Mouse (Mus musculus): Measurements from ENCODE around the gene C1qa. TPM values are rescaled to one million over a fixed set of nuclear protein-coding genes. Genes with fewer than 3 reads are reported as not detected.

Gene C1qa
- total and polyA plus RNA-seq, 3 experiments = not detected

- no peak for DNase-seq (ENCODE audit: extremely low read depth)
- TF ChIP-seq MAFK (IDR thresholded peaks at IDR 0.05; ENCODE audit: insufficient replicate concordance, low read length) (no peak), JUND (conservative IDR thresholded peaks at IDR 0.05; ENCODE audit: low read depth, low read length) (no peak), NRF1 (IDR thresholded peaks at IDR 0.05; ENCODE audit: low read depth, low read length) (no peak), MEF2A (IDR thresholded peaks at IDR 0.05; ENCODE audit: borderline replicate concordance, low read depth, low read length) (no peak)
- Histone ChIP-seq H3K4me3 (replicated peaks in 1 of 3; ENCODE audit: low read depth in 2 of 3, low read length in 2 of 3, poor library complexity in 1 of 3) (no peak overlapping the region), H3K27ac (ENCODE audit: insufficient read depth, low read depth) (no peak overlapping the region), H3K9me3 (replicated peaks; ENCODE audit: low read length) (no peaks in the 10 kb centered on the region), H3K79me2 (replicated peaks; ENCODE audit: control insufficient read depth, extremely low read depth, insufficient read depth, poor library complexity, severe bottlenecking) (no peaks in the 10 kb centered on the region), H3K27me3 (replicated peaks) (peaks cover 98% of the 10 kb centered on the region), H3K9ac (ENCODE audit: insufficient read depth, low read depth) (no peak overlapping the region), H3K4me2 (ENCODE audit: insufficient read depth, low read depth, poor library complexity, severe bottlenecking) (no peak overlapping the region), H3K36me3 (replicated peaks in 1 of 2; ENCODE audit: control insufficient read depth in 1 of 2, insufficient read depth in 1 of 2, low read length in 1 of 2) (no peaks in the 10 kb centered on the region), H3K4me1 (ENCODE audit: control insufficient read depth in 1 of 2, insufficient read depth in 2 of 2) (peaks cover 10 to 14% of the 10 kb centered on the region in 2 experiments; a peak in 3 of 4 replicates)
- dilution Hi-C loops (cut with MboI; ENCODE audit: extremely low pct_ligation_motif_present, extremely low pct_unique_long_range_greater_than_20kb, low sequenced_read_pairs) = no loop called here
- in situ Hi-C loops (cut with MboI; ENCODE audit: low pct_ligation_motif_present, low pct_unique_long_range_greater_than_20kb, low sequenced_read_pairs) = loop anchor here (5.0 to 10.0 kb wide), 2 partner anchors 182 to 395 kb away; no protein-coding TSS in a partner anchor
Observed at GRCm38 (mm10) chr4:136889981-136890380, 8.6 kb downstream of the C1qa start.

GRCm38 (mm10) chr4:136887714-136888113, 10.9 kb downstream of the C1qa start:
- dilution Hi-C loops (cut with MboI; ENCODE audit: extremely low pct_ligation_motif_present, extremely low pct_unique_long_range_greater_than_20kb, low sequenced_read_pairs) (no loop called here), in situ Hi-C loops (cut with MboI; ENCODE audit: low pct_ligation_motif_present, low pct_unique_long_range_greater_than_20kb, low sequenced_read_pairs) (no loop called here)
- Histone ChIP-seq H3K27ac (ENCODE audit: insufficient read depth, low read depth) (no peak overlapping the region), H3K4me3 (replicated peaks in 1 of 3; ENCODE audit: low read depth in 2 of 3, low read length in 2 of 3, poor library complexity in 1 of 3) (no peak overlapping the region), H3K4me1 (ENCODE audit: control insufficient read depth in 1 of 2, insufficient read depth in 2 of 2) (peaks cover 10 to 14% of the 10 kb centered on the region in 2 experiments; a peak in 3 of 4 replicates), H3K9me3 (replicated peaks; ENCODE audit: low read length) (no peaks in the 10 kb centered on the region), H3K9ac (ENCODE audit: insufficient read depth, low read depth) (no peak overlapping the region), H3K27me3 (replicated peaks) (peaks cover 94% of the 10 kb centered on the region), H3K4me2 (ENCODE audit: insufficient read depth, low read depth, poor library complexity, severe bottlenecking) (no peak overlapping the region), H3K36me3 (replicated peaks in 1 of 2; ENCODE audit: control insufficient read depth in 1 of 2, insufficient read depth in 1 of 2, low read length in 1 of 2) (no peaks in the 10 kb centered on the region), H3K79me2 (replicated peaks; ENCODE audit: control insufficient read depth, extremely low read depth, insufficient read depth, poor library complexity, severe bottlenecking) (no peaks in the 10 kb centered on the region)
- no peak for DNase-seq (ENCODE audit: extremely low read depth)
- no peak for TF ChIP-seq USF2 (conservative IDR thresholded peaks at IDR 0.05; ENCODE audit: low read depth, low read length)
- no peak for TF ChIP-seq ZMIZ1 (IDR thresholded peaks at IDR 0.05; ENCODE audit: low read depth, low read length)
- no peak for TF ChIP-seq CHD2 (IDR thresholded peaks at IDR 0.05; ENCODE audit: low read length)
- TF ChIP-seq E2F4 (IDR thresholded peaks at IDR 0.05; ENCODE audit: insufficient replicate concordance, low read depth, low read length) = no peak
- no peak for TF ChIP-seq MAFK (IDR thresholded peaks at IDR 0.05; ENCODE audit: insufficient replicate concordance, low read length)
- TF ChIP-seq MAX (IDR thresholded peaks at IDR 0.05; ENCODE audit: low read length) = no peak
- no peak for TF ChIP-seq ZNF384 (IDR thresholded peaks at IDR 0.05; ENCODE audit: low read depth, low read length)
- TF ChIP-seq RAD21 (IDR thresholded peaks at IDR 0.05; ENCODE audit: low read depth, low read length) = no peak

- Histone ChIP-seq H3K27ac (ENCODE audit: insufficient read depth, low read depth) (no peak within 1 kb of the TSS), H3K27me3 (replicated peaks) (peaks cover 92% of the 10 kb centered on the region), H3K9ac (ENCODE audit: insufficient read depth, low read depth) (no peak within 1 kb of the TSS), H3K36me3 (replicated peaks in 1 of 2; ENCODE audit: control insufficient read depth in 1 of 2, insufficient read depth in 1 of 2, low read length in 1 of 2) (no peaks in the 10 kb centered on the region), H3K9me3 (replicated peaks; ENCODE audit: low read length) (no peaks in the 10 kb centered on the region), H3K4me3 (replicated peaks in 1 of 3; ENCODE audit: low read depth in 2 of 3, low read length in 2 of 3, poor library complexity in 1 of 3) (no peak within 1 kb of the TSS), H3K79me2 (replicated peaks; ENCODE audit: control insufficient read depth, extremely low read depth, insufficient read depth, poor library complexity, severe bottlenecking) (no peaks in the 10 kb centered on the region), H3K4me1 (ENCODE audit: control insufficient read depth in 1 of 2, insufficient read depth in 2 of 2) (peaks cover 10 to 14% of the 10 kb centered on the region in 2 experiments; a peak in 3 of 4 replicates), H3K4me2 (ENCODE audit: insufficient read depth, low read depth, poor library complexity, severe bottlenecking) (no peak within 1 kb of the TSS)
- dilution Hi-C loops (cut with MboI; ENCODE audit: extremely low pct_ligation_motif_present, extremely low pct_unique_long_range_greater_than_20kb, low sequenced_read_pairs) = no loop called here
- in situ Hi-C loops (cut with MboI; ENCODE audit: low pct_ligation_motif_present, low pct_unique_long_range_greater_than_20kb, low sequenced_read_pairs) = no loop called here
- no peak for DNase-seq (ENCODE audit: extremely low read depth)
- no peak for TF ChIP-seq ZMIZ1 (IDR thresholded peaks at IDR 0.05; ENCODE audit: low read depth, low read length)
- no peak for TF ChIP-seq GABPA (IDR thresholded peaks at IDR 0.05; ENCODE audit: insufficient replicate concordance, low read depth, low read length)
- TF ChIP-seq CHD2 (IDR thresholded peaks at IDR 0.05; ENCODE audit: low read length) = no peak
- no peak for TF ChIP-seq JUND (conservative IDR thresholded peaks at IDR 0.05; ENCODE audit: low read depth, low read length)
- no peak for TF ChIP-seq POLR2A (IDR thresholded peaks at IDR 0.05; ENCODE audit: low read depth, low read length)
- no peak for TF ChIP-seq NRF1 (IDR thresholded peaks at IDR 0.05; ENCODE audit: low read depth, low read length)
- TF ChIP-seq MXI1 (IDR thresholded peaks at IDR 0.05; ENCODE audit: low read depth, low read length) = no peak
- TF ChIP-seq POLR2AphosphoS2 (IDR thresholded peaks at IDR 0.05; ENCODE audit: low read depth, low read length) = no peak
- TF ChIP-seq USF2 (conservative IDR thresholded peaks at IDR 0.05; ENCODE audit: low read depth, low read length) = no peak
- no peak for TF ChIP-seq HCFC1 (IDR thresholded peaks at IDR 0.05; ENCODE audit: low read depth, low read length)
- TF ChIP-seq KAT2A (IDR thresholded peaks at IDR 0.05; ENCODE audit: insufficient replicate concordance, low read length) = no peak
- TF ChIP-seq RCOR1 (conservative IDR thresholded peaks at IDR 0.05; ENCODE audit: low read depth, low read length) = no peak
- TF ChIP-seq IRF4 (IDR thresholded peaks at IDR 0.05; ENCODE audit: low read depth, low read length) = peak; percentile 51; the same call in 1 of the 2 replicates
- TF ChIP-seq TCF12 (IDR thresholded peaks at IDR 0.05; ENCODE audit: low read depth, low read length) = 0 out of 2 replicates have a peak, but pooled peaks have one; percentile 22
- no peak for TF ChIP-seq JUN (IDR thresholded peaks at IDR 0.05; ENCODE audit: insufficient read depth, low read depth, low read length)
- peak; percentile 39 for TF ChIP-seq ETS1 (conservative IDR thresholded peaks at IDR 0.05; ENCODE audit: low read depth, low read length)
- TF ChIP-seq ZKSCAN1 (IDR thresholded peaks at IDR 0.05; ENCODE audit: borderline replicate concordance, low read depth, low read length) = no peak
- TF ChIP-seq BHLHE40 (IDR thresholded peaks at IDR 0.05; ENCODE audit: low read depth, low read length) = peak; percentile 55
- TF ChIP-seq MAX (IDR thresholded peaks at IDR 0.05; ENCODE audit: low read length) = no peak
Observed at GRCm38 (mm10) chr4:136886101-136886500, 12.5 kb downstream of the C1qa start, which contains the start of gene C1qb. Gene C1qb (minus strand): TSS chr4:136886187.
